Mouse (Mus musculus) v-Abl transformed pro-B cells (cell line): Measurements from ENCODE around the gene Gm10447.

Experiments
- in situ Hi-C, 2 experiments: fragments of 400-800 bp; cut with MboI; formaldehyde crosslinking; loops; one replicate each; pipeline ENCODE4 v1.15.1; 2025; ENCODE audit not compliant: unreplicated experiment in 2 of 2

The Gm10447 gene

DNA sequence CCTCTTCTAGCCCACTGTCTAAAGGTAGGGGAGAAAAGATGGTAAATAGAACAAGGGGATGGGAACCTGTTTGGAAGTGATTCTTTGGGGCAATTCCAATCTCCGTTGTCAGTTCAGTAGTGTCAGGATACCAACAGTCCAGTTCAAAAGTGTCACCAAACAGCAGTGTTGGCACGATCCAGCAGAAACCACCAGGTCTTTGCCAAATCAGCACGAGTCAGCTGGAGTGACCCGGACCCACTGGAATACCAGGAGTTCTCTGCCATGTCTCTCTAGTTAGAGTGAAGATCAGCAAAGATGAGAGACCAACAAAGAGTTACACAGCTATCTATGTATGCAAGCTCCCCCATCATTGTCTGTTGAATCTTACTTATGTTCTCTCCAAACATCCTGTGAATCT is 43.0 kb downstream of the Gm10447 start:
- in situ Hi-C loops, result loop anchor here in 1 of 2 experiments (10.0 to 25.0 kb wide), 2 partner anchors 1002 to 1709 kb away; no protein-coding TSS in a partner anchor

DNA sequence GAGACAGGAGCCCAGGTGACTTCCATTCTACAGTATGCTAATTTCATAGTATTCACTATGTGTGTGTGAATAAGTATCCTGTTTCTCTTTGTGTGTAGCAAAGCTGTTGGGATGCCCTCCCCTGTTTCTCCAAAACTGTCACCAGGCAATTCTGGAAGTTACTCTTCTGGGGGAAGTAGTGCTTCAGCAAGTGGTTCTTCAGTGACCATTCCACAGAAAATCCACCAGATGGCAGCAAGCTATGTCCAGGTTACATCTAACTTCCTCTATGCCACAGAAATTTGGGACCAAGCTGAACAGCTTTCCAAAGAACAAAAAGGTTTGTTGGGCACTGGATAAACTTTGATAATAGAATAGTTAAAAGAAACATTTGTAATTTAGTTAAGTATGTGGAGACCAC is 45.2 kb downstream of the Gm10447 start:
- in situ Hi-C loops, result loop anchor here in 1 of 2 experiments (10.0 to 25.0 kb wide), 2 partner anchors 999 to 1707 kb away; no protein-coding TSS in a partner anchor
